Mouse (Mus musculus) T-helper 1 cell (primary cell): ENCODE measurements around the gene Sept9.

Source experiments
- in situ Hi-C: fragments of 300-600 bp; cut with MboI, MseI; formaldehyde crosslinking; loops from one replicate; pipeline ENCODE4 v1.15.1; 2025; ENCODE audit warnings: high pct_unique_total_duplicates

Gene Sept9

DNA sequence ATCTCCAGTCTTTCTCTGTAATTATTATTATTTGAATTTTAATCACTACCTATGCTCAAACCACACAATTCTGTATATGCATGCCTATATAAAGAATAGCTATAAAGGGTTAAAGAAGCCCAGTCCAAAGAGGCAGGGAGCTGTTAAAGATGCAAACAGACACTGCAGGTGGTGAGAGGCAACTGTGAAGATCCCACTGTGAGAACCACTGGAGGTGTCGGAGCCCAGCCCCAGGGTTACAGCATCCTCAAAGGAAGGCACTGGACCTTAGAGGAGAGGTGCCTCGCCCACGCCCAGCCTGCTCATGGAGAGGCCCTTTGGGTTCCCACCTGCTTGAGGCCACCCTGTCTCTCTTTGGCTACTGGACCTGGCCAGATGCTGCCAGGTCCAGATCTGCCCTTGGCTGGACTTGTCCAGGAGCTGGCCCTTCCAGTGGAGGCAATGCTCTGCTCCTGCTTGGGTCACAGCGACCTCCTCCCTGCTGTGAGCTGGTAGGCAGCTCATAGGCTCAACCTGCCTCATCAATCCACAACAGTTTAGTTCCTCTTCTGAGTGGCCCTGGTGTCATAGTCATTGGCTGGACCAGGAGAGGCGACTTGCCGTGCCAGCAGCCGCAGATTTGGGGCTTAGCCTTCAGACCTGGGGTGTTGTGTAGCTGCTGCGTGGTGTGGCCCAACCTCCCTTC, 45.7 kb downstream of the Sept9 start:
- in situ Hi-C loops: loop anchor here (5.0 kb wide), 1 partner anchor 62 kb away; no protein-coding TSS in a partner anchor

DNA sequence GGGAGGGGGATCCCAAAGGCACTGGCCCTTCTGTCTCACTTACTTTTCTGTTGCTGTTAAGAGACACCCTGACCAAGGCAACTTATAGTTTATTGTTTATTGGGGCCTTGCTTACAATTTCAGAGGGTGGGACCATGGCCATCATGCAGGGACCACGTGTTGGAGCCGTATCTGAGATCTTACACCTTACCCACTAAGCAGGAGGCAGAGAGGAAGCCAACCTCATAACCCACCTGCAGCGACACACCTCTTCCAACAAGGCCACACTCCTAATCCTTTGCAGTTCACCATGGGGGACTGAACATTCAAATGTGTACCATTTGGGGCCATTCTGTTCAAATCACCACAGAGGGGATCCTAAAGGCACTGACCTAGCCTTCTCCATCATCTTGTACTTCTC, 46.4 kb downstream of the Sept9 start:
- in situ Hi-C loops: loop anchor here (5.0 kb wide), 1 partner anchor 61 kb away; no protein-coding TSS in a partner anchor

DNA sequence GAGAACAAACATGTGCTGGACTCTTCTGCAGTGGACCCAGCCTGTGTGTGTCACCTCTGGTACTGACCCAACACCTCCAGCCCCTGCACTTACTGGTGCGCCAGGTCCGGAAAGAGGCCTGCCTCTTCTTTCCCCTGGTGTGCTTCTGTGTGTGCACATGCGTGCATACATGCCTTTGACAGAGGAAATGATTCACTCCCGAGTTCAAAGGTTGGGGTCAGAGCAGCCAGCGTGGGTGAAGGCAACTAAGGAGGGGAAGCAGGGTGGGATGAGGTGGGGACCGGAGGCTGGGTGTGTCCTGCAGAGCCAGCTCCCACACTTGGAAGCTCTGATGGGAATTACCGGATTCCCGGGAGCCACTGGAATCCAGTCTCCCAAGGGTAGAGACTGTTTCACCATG, 46.8 kb downstream of the Sept9 start:
- in situ Hi-C loops: loop anchor here (5.0 kb wide), 1 partner anchor 61 kb away; no protein-coding TSS in a partner anchor

DNA sequence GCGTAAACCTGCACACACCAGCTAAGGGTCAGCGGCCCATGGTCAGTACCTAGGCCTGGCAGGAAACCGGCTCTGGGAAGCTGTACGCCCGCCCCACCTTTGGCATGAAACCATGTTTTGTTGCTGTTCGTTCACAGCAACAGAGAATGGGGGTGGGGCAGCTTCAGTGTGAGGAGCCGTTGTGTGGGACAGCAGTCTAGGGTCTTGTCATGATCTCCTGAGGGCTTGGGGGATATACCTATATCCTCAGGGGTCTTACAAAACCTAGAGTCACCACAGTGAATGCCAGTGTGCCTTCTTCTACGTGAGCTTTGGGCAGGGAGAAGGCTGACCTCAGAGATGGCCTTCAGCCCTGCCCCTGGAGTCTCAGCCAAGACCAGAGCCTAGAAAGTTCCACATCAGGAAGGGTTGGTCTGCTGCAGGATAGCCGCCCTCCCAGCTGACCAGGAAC, 47.5 kb downstream of the Sept9 start:
- in situ Hi-C loops: loop anchor here (5.0 kb wide), 1 partner anchor 60 kb away; no protein-coding TSS in a partner anchor

DNA sequence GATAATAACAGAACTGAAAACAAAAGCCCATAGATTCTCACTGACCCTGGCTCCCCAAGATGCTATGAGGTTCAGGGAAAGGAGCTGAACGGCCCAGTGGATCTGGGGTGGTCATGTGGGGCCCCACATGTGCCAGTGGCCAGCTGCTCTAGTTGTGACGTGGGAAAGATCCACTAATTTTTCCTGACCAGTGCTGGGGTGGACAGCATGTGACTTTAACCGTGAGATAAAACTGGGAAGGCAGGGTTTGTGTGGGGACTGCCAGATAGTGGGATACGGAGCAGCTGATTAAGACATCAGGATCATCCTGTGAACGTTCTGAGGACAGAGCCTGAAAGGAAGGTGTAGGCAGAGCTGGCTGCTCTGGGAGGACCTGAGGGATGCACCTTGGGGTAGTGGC, 48.1 kb downstream of the Sept9 start:
- in situ Hi-C loops: loop anchor here (5.0 kb wide), 1 partner anchor 60 kb away; no protein-coding TSS in a partner anchor

DNA sequence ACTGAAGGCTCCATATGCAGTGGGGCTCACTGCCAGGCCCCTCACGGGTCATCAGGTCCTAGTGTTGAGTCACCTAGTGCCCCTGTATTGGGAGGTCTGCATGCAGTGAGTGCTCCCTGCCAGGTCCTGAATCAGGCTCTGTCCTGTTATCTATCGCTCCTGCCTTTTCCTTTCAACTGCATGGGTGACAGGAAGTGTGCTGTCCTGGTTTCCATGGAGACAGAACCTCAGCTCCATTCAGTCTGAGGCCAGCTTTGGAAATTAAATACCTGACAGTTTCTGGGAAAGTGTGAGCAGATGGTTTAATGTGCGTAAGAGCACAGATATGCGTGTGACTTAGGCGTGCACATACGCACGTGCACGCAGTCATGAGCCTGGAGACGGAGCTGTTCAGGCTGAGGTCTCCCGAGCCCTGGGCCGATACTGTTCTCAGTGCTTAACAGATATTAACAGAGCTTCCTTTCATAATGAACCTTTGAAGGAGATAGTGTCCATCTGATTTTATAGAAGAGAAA, 49.3 kb downstream of the Sept9 start:
- in situ Hi-C loops: loop anchor here (5.0 kb wide), 1 partner anchor 59 kb away; no protein-coding TSS in a partner anchor

DNA sequence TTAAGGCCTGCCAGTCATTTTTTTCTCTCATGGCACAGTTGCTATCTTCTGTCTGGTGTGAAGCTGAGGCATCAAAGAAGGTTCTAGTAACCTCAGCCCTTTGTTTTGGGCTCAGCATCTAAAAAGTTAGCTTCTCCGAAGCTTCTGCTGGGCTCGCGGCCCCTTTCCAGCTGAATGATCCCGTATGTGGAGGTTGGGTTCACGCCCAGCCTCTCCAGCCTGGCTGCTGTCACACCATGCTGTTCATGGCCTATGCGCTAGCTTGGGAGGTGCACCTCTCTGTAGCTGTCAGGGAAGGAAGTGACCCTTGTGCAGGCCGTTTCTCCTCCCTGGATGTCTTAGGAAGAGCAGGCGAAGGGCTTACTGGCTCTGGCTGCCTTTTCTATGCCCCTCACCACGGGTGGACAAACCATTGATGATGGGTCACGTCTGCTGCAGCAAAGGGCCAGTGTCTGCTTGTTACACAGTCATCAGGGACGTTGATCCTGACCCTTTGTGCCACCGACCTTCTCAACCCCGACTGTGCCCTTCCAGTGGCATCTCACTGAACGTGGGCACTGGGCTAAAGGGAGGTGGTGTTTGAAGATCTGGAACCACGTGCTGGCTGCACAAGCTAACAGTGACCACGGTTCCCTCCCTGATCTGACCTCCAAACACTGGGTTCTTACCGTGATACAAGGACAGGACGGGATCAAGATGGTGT, 50.0 kb downstream of the Sept9 start:
- in situ Hi-C loops: loop anchor here (5.0 kb wide), 1 partner anchor 58 kb away; no protein-coding TSS in a partner anchor

DNA sequence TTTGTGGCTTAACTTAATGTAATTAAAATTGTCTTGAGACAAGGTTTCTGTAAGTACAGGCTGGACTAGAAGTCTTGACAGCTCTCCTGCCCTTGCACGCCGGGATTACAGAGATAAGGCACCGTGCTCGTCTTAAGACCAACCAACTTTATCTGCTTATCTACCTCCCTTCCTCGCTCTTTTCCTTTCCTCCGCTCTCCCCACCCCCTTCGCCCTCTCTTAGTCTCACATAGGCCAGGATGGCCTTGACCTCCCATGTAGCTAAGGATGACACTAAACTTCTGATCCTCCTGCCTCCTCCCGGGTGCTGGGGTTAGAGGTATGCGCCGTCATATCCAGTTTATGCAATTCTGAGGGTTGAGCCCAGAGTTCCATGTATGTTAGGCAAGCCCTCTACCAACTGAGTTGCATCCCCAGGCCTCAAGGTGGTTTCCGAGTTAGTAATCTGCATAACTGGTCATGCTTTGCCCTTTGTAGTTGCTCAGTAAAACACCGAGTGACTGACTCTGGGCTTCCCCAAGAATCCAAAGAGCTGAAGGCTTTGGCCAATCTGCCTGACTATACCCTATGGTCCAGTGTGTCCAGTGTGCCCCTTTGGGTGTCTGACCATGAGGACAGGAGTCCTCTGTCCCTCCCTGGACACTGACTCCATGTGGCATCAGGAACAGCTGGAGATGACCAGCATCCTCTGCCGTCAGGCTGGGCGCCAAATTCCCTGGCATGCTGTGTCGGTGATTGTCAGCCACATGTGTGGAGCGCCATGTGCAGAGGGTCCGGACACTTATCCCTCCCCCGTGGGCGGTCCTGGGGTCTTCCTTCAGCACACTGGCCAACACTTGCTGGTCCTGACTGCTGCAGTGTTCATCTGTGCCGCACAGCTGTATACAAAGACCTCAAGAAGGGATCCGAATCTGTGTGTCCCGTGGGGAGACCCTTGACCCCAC, 50.8 kb downstream of the Sept9 start:
- in situ Hi-C loops: loop anchor here (5.0 kb wide), 1 partner anchor 57 kb away; no protein-coding TSS in a partner anchor

DNA sequence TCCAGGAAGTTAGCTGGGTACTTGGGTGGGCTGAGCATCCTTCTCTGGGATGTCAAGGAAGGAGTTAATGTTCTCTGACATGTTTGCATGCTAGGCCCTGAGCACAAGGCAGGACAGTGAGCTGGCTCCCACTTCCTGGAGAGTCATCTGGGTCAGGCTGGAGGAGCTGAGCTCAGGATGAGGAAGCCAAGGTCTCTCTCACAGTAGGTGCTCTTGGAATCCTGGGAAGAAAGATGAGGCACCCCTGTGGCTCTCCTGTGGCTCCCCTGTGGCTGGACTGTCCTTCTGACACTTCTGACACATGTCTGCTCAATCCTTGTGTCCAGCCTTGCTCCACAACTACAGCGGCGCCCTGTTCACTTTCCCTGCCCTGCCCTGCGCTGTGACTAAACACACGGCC, 52.3 kb downstream of the Sept9 start:
- in situ Hi-C loops: no loop called here

DNA sequence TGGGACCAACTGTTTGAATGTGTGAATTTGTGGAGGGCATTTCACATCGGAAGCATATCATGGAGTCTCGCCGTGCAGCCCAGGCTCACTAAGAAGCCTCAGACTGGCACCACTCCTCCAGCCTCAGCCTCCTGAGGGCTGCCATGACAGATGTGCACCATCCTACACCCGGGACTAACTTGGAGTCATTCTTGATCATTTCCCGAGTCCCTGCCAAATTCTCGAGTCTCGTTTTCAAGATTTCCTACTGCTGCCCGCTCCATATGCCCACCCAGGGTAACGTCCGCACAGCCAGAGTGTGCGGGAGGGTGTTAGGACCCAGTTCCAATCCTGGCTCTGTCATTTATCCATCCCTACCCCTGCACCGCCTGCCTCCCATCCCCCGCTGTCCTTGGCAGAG, 53.4 kb downstream of the Sept9 start:
- in situ Hi-C loops: no loop called here

DNA sequence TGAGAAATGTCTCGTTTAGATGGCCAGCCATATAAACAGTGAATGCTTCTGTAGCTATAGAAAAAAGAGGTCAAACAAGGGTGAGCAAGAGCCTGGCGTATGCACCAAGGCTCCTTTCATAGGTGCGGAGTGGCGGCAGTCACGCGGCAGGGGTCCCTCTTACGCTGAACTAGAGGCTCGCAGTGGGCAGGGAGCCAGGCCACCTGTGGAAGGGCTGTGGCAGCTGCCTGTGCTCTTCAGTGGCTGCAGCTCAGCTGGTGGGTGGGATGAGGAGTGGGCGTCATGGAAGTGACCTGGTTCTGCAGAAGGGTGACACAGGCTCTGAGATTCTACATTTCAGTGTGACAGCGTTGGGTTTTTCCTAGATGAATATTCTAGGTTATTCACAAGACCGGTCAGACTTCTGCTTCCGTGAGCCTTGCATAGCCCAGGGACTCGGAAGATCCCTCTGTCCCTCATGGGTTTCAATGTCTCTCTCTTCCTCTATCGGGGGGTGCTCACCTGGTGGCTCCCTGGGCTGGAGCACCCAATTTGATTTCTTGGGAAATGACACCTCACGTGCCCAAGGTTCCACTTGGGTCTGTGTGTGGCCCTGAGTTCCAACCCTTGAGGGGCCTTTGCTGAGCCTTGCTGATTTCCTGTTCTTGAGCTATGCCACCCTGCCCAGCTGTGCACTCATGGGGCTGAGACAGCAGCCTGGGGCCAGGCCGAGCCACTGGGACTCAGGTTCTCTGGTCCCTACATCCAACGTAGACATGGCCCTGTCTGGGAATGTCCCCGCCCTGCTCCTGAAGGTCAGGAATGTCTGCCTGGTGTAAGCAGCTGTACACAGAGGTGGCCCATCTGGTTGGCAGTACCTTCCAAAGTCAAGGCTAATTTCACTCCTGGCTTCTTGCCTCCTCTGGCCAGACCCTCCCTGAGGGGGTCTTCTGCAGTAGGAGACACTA, 55.0 kb downstream of the Sept9 start:
- in situ Hi-C loops: no loop called here

DNA sequence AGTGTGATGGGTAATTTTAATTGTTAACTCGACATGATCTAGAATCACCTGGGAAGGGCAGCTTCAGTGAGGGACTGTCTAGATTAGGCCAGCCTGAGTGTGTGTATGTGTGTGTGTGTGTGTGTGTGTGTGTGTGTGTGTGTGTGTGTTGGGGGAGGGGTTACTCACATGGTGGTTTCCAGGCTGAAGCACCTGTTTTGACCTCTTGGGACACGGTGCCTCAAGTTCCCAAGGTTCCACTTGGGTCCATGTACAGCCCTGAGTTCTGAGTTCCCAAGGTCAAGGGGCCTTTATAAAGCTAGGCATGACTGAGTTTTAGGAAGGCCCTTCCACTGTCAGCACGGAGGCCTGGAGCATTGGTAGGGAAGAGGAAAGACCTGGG, 55.6 kb downstream of the Sept9 start:
- in situ Hi-C loops: no loop called here

DNA sequence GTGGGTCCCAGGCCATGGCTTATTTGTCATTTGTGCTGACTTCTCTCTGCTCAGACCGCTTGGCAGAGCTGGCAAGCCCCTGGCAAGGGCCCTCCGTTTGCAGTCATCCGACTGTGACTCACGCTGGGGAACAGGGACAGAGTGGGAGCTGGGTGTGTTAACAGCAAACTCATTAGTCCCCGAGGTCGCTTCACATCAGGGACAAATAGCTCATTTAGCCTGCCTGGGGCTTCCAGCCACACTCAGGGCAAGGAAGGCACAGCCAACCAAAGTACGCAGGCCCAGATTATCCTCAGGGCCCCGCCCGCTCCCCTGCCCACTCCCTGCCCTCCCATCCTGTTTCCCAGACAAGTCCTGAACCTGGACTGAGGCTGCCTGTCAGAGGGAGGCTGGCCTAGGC, 56.6 kb downstream of the Sept9 start:
- in situ Hi-C loops: no loop called here

DNA sequence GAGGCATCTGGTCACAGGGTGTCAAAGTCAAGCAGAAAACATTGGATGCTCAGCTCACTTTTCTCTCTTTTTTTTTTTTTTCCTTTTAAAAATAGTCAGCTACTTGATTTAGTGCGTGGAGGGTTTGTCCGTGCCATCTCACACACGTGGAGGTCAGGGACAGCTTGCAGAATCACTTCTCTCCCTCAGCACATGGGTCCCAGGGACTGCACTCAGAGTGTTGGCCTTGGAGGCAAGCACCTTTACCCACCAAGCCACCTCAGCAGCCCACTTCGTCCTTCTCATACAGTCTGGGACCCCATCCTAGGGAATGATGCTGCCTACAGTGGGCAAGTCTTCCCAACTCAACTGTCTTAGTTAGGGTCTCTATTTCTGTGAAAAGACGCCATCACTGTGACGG, 57.4 kb downstream of the Sept9 start:
- in situ Hi-C loops: no loop called here

DNA sequence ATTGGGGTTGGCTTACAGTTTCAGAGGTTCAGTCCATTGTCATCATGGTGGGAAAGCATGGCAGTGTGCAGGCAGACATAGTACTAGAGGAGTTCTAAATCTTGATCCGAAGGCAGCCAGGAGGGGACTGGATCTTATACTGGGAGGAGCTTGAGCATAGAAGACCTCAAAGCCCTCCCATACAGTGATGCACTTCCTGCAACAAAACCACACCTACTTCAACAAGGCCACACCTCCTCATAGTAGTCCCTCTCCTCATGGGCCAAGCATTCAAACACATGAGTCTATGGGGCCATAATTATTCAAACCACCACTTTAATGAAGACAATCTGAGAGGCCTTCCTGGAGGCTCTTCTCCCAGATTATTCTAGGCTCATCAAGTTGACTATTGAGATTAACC, 57.8 kb downstream of the Sept9 start:
- in situ Hi-C loops: no loop called here

DNA sequence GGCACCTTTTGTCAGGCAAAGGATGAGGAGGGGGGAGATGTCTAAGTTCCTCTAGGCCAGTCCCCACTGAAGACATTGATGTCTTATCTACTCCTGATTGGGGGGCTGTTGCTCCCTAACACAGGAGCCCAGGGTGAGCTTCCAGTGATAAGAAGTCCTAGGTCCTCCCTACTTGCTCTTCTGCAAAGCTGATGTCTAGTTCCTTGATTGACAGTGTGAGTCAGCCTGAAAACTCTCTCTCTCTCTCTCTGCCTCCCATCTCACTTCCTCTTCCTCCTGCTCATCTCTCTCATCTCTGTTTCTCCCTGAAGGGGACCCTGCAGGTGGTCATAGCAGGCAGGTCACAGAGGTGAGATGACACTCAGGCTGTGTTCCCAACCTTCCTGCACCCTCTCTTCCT, 58.4 kb downstream of the Sept9 start:
- in situ Hi-C loops: no loop called here

DNA sequence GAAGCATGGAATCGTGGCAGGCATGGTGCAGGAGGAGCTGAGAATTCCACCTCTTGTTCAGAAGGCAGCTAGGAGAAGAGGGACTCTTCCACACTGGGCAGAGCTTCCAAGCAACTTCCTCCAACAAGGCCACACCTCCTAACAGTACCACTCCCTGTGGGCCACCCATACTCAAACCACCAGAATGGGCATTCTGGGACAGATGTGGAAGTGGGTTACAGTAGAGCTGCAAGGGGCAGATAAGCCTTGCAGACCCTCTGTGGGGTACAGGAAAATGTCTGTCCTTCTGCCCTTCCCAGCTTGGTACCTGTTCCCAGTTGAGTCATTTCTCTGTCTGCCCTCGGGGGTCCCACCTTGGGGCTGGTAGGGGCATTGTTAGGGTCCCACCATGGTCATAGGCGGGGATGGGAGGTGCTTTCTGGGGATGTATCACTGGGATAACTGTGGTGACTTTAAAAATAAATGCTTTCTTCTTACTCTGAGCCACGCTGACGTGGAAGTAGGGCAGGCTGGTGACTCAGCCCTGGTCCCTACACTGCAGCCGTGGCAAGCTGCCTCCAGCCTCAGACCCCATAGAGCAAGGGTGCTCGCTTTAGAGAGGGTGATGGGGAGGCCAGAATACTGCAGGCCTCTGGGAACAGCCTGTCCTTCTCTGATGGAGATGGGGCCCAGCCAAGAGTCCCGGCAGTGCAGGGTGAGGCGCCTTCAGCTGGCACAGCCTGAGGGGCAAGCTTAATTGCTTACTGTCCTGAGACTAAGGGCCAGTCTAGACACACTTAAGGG, 59.9 kb downstream of the Sept9 start:
- in situ Hi-C loops: no loop called here

DNA sequence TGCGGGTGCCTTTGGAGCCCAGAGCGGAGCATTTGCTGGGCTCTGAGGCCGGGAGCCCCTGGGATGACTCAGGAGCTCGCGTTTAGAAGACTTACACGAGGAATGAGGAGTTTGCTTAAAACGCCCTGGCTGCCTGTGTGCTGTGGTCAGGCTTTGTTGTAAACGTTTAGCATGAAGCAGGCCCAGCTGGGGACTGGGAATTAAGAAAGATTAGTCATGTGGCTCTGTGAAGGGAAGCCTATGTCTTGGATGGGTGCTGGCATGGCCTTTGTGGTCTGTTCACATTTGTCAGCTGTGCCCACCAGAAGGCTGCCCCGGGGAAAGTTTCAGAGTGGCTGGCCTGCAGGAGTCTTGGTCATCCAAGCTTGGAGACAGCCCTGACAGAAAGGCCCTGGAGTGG, 61.2 kb downstream of the Sept9 start:
- in situ Hi-C loops: no loop called here

DNA sequence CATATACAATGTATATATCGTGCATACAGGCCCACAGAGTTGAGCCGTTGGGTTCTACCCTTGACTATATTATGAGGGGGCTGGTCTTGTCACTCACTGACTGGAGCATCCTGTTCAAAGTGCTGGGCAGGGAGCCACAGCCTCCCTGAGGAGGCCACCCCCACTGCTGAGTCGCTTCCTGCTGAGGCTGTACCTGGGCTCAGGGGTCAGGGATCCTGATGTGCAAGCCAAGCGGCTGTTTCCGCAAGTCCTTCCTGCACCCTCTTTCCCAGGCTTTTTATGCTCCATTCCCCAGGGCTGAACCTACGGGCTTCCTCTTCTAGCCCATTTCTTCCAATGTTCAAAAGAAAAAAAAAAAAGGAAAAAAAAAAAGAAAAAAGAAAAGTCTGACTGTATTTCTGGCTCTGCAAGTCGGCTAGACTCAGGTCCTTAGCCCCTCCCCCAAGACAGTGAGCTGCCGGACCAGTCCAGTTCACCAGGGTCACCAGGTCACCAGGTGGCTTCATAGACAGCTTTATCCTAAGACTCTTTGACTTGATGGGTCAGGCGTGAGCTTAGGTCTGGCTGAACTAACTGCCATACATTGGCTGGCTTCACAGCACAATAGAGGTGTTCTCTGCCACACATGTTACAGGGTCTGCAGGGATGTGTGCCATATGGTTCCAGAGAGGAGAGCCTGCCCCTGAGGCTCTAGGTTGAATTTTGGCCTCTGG, 63.8 kb downstream of the Sept9 start:
- in situ Hi-C loops: no loop called here
